Mouse (Mus musculus) spleen, adult 2 months (tissue): ENCODE measurements around the gene Cpne1.

Source experiments
- CTCF ChIP-seq: fragments of 200-500 bp; IDR thresholded peaks from 2 replicates; pipeline ENCODE4 v1.5.1; 2011; ENCODE audit warnings: mild to moderate bottlenecking, inconsistent platforms; ENCODE audit not compliant: insufficient read depth, insufficient read length, insufficient replicate concordance; ENCODE audit errors: extremely low read depth
- POLR2A ChIP-seq: fragments of 200-500 bp; IDR thresholded peaks from 2 replicates; pipeline ENCODE4 v1.6.1; 2011; ENCODE audit warnings: low read depth, low read length, inconsistent platforms

- no peak for TF ChIP-seq POLR2A
- no peak for TF ChIP-seq CTCF
These were observed 31.1 kb upstream of the Cpne1 start for GRCm38 (mm10) chr2:156142820-156143219.
